Mouse (Mus musculus) cerebellum, adult 2 months (tissue): ENCODE measurements around the gene Il15. TPM values are rescaled to one million over a fixed set of nuclear protein-coding genes. Genes with fewer than 3 reads are reported as not detected.

Experiments used
- DNase-seq, 2 experiments: peaks; one replicate each; pipeline ENCODE4 v3.0.0; 2021
- H3K27ac ChIP-seq: fragments of 200-500 bp; 2 replicates; pipeline ENCODE4 v1.5.1; 2012; ENCODE audit warnings: low read length, control low read depth, inconsistent platforms; ENCODE audit not compliant: insufficient read depth
- H3K27me3 ChIP-seq: fragments of 200-500 bp; 2 replicates; pipeline ENCODE4 v1.6.1; 2012; ENCODE audit warnings: inconsistent platforms, mild to moderate bottlenecking, low read length, moderate library complexity; ENCODE audit not compliant: control insufficient read depth, insufficient read depth
- H3K4me1 ChIP-seq: fragments of 200-500 bp; 2 replicates; pipeline ENCODE4 v1.6.1; 2011; ENCODE audit warnings: low read length; ENCODE audit not compliant: control insufficient read depth, insufficient read depth
- H3K4me3 ChIP-seq: fragments of 200-500 bp; replicated peaks from 2 replicates; pipeline ENCODE3; 2011; ENCODE audit warnings: mild to moderate bottlenecking, low read depth, low read length, control low read depth; ENCODE audit not compliant: insufficient read depth
- CTCF ChIP-seq: fragments of 200-500 bp; IDR thresholded peaks from 2 replicates; pipeline ENCODE4 v1.5.1; 2011; ENCODE audit warnings: low read depth, mild to moderate bottlenecking, control low read depth, low read length, moderate library complexity, borderline replicate concordance; ENCODE audit not compliant: insufficient read depth
- POLR2A ChIP-seq: fragments of 200-500 bp; IDR thresholded peaks from 2 replicates; pipeline ENCODE4 v1.6.1; 2011; ENCODE audit warnings: low read length, control low read depth, borderline replicate concordance; ENCODE audit not compliant: insufficient read depth
- WGBS: fragments of 180-500 bp; shearing (Covaris S2); methylation state at CpG from one replicate; pipeline ENCODE4 v1.1.7; 2018; 5-methylcytosine and 5-hydroxymethylcytosine counted together
- polyA plus RNA-seq: library from polyadenylated mRNA; depleted of rRNA; stranded (reverse); fragments of >200 nt; gene quantifications from 2 replicates; pipeline ENCODE4 v1.2.3, GENCODE M21; 2012

Gene Il15
- polyA plus RNA-seq, 1 experiment = 5.4 TPM

DNA sequence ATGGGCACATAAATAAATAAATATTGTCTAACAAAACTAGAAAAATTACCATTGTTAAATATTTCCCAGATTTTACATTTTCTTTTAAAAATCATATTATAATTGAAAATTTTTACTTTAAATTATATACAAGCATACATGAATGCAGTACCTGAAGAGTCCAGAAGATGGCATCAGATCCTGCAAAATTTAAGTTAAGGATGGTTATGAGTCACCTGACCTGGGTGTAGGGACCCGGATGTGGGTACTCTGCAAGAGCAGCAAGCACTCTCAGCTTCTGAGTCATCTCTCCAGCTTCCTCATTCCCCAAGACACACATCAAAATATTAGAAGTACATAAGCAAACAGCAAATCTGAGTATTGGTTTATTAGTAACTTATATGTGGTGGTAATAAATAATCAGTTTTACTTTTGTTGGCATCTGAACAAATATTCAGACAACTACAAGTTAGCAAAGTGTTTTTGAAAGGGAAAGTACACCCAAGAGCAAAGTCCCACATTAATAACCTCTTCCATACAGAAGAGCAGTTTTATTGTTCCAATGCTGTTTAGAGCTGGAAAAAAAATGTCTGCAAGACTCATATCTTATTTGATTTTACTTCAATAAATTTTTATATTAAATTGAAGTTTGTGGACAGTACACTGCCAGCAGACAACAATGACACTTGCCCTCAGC lies 51.6 kb downstream of the Il15 start:
- no peak overlapping the region for H3K4me3 ChIP-seq
- no peak overlapping the region for H3K27ac ChIP-seq
- H3K4me1 ChIP-seq = no peaks in the 10 kb centered on the region; the same call in 1 of the 2 replicates
- H3K27me3 ChIP-seq = no peaks in the 10 kb centered on the region
- TF ChIP-seq CTCF (no peak), POLR2A (no peak)
- no peak for DNase-seq
- 55% methylated on average over 1 of the region's 1 CpGs for WGBS

DNA sequence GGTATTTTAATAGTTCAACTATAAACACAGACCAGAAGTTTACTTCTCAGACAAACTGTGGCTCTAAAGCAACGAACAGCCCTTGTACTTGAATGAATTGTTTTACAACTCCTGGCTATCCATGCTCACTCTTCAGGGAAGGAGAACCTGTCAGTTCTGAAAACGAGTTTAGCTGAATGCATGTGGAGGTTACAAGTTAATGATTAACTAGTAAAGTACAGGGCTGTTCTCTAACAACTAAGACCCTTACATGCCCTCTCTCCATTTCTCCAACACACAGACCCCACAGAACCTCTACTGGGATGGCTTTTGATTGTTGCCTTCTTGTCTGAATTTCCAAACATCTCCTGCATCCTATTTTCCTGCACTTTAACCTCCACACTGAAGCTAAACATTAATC lies 53.7 kb downstream of the Il15 start:
- no peaks in the 10 kb centered on the region for H3K27me3 ChIP-seq
- no peak overlapping the region for H3K27ac ChIP-seq
- DNase-seq = no peak
- H3K4me3 ChIP-seq = no peak overlapping the region
- whole genome bisulfite sequencing = 48% methylated on average over 2 of the region's 2 CpGs
- no peaks in the 10 kb centered on the region for H3K4me1 ChIP-seq
- TF ChIP-seq POLR2A (no peak), CTCF (no peak)

DNA sequence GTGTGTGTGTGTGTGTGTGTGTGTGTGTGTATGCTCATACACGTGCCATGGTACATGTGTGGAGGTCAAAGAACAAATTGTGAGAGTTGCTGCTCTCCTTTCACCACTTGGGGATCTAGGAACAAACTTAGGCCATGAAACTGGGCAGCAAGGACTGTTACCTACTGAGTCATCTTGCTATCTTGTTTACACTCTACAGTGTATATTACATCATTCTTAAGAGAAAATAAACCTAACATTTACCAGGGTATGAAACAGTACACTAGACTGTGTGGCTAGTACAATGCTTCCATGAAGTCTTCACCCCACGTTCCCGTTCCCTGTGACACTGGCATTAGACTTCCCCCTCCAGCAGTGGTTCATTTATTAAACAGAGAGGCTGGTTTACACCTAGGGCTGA lies 56.5 kb downstream of the Il15 start:
- WGBS = 80% methylated on average over 3 of the region's 3 CpGs
- DNase-seq = no peak
- H3K27me3 ChIP-seq = no peaks in the 10 kb centered on the region
- H3K4me1 ChIP-seq = no peaks in the 10 kb centered on the region
- H3K4me3 ChIP-seq = no peak overlapping the region
- TF ChIP-seq POLR2A (no peak), CTCF (no peak)
- H3K27ac ChIP-seq = no peak overlapping the region

DNA sequence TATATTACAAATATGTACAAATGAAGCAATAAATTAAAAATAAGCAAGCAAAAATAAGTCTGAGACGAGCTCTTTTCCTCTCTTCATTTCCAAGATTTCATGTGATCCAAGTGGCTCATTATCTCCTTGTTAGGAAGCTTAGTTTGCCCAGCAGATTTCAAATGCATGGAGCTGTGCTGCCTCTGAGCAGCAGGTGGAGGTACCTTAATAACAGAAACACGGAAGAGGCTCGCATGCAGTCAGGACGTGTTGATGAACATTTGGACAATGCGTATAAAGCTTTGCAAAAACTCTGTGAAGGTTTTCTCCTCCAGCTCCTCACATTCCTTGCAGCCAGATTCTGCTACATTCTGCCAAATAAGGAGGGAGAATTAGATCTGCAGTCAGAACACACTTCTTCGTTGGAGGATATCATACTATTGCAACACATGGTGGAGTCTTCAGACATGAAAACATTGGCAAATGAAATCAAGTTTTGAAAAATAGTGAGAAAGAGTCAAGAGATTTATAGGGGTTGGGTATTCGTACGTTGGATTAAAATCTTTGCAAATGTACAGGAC lies 71.3 kb downstream of the Il15 start:
- TF ChIP-seq POLR2A (no peak), CTCF (no peak)
- no peak for DNase-seq

DNA sequence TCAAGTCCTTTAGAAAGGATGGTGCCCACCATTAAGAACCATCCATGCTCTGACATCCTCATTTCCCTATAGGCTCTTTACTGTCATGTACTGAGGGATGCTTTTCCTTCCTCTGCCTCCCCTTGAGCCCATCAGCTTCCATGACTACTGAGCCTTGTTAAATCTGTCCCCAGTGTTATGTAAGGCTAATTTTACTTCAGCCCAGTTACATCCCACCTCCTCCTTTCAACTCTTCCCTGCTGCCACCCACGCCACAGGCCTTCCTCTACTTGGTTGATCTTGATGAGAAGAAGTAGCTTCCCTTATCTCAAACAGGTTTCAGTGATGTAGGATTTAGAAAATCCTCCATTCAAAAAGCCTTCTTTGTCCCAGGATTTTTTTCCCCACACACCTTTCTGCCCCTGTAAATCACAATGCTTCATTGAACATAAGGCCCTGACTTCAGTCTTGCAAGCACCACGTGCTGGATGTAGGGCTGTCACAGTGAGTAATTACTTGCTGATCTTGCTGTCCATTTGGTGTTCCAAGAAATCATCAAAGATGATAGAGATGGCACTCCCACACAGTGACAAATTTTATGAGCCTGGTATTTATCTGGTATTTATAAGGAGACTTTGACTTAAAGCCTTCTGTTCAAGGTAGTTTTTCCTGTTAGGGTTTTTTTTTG lies 74.9 kb downstream of the Il15 start:
- H3K4me3 ChIP-seq = no peak overlapping the region
- no peaks in the 10 kb centered on the region for H3K4me1 ChIP-seq
- no peaks in the 10 kb centered on the region for H3K27me3 ChIP-seq
- DNase-seq = no peak
- WGBS = 61% methylated on average over 2 of the region's 2 CpGs
- no peak overlapping the region for H3K27ac ChIP-seq
- TF ChIP-seq CTCF (no peak), POLR2A (no peak)

More for the DNA sequence above, 71.3 kb downstream of the Il15 start:
- no peaks in the 10 kb centered on the region for H3K27me3 ChIP-seq
- H3K4me1 ChIP-seq = no peaks in the 10 kb centered on the region
- no peak overlapping the region for H3K4me3 ChIP-seq
- no peak overlapping the region for H3K27ac ChIP-seq
- 88% methylated on average over 8 of the region's 8 CpGs for WGBS

DNA sequence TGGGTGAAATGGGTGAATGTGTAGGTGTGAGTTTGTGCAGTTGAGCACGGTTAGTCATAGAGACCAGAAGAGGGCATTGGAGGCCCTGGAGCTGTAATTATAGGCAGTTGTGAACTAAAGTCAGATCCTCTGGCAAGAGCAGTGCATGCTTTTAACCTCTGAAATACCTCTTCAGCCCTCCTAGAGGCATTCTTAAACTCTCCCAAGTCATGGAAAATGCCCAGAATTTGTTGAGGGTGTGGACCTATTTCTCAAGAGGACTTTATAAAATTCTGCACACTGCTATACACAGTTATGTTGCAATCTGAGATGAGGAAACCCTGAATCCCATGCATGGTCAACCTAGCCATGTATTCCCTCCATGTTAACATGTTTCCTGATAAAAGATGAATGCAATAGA lies 77.0 kb downstream of the Il15 start:
- DNase-seq = no peak
- no peak overlapping the region for H3K27ac ChIP-seq
- 83% methylated on average over 1 of the region's 1 CpGs for WGBS
- TF ChIP-seq CTCF = no peak
- no peak for TF ChIP-seq POLR2A
- no peaks in the 10 kb centered on the region for H3K4me1 ChIP-seq
- no peaks in the 10 kb centered on the region for H3K27me3 ChIP-seq
- no peak overlapping the region for H3K4me3 ChIP-seq

DNA sequence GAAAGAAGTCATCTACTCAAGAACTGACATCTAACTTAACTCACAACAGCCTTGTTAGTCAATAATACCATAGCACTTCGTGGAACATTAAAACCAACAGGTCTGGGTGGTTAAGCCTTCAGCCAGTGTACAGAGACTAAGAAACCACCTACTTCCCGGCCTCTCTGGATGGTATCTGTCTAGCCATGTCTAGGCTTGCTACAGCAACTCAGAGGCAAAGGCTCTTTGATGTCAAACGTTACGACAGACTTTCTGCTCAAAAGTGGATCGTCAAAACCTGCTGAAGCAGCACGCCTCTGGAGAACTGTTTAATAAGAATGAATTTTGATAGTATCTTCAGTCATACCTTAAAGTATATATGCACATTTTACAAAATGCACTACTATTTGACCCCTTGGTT lies 77.4 kb downstream of the Il15 start:
- no peak overlapping the region for H3K27ac ChIP-seq
- 85% methylated on average over 6 of the region's 6 CpGs for WGBS
- no peak for DNase-seq
- H3K27me3 ChIP-seq = no peaks in the 10 kb centered on the region
- no peak overlapping the region for H3K4me3 ChIP-seq
- TF ChIP-seq POLR2A (no peak), CTCF (no peak)
- H3K4me1 ChIP-seq = no peaks in the 10 kb centered on the region

DNA sequence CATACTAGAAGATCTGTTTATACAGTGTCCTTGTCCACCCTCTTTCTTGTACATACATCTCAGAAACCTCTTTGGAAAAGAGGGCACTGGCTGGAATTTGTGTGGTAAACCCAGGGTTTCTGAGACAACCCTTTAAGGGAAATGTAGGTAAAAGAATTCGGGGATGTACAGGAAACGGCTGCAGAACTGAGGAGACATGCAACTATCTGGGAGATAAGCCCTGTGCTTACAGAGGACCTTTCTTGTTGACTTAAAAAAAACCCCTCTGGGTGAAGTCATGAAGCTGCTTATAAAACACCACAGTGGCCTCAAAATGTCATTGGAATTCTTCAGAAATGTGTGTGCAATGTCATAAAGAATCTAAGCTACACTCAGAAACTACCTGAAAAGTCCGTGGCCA lies 85.6 kb downstream of the Il15 start:
- no peak for DNase-seq
- H3K4me1 ChIP-seq = no peaks in the 10 kb centered on the region
- no peak overlapping the region for H3K27ac ChIP-seq
- H3K4me3 ChIP-seq = no peak overlapping the region
- WGBS = 82% methylated on average over 3 of the region's 3 CpGs
- TF ChIP-seq CTCF (no peak), POLR2A (no peak)
- H3K27me3 ChIP-seq = no peaks in the 10 kb centered on the region
